Mouse (Mus musculus): ENCODE results near the gene Ddi2.

The Ddi2 gene

DNA sequence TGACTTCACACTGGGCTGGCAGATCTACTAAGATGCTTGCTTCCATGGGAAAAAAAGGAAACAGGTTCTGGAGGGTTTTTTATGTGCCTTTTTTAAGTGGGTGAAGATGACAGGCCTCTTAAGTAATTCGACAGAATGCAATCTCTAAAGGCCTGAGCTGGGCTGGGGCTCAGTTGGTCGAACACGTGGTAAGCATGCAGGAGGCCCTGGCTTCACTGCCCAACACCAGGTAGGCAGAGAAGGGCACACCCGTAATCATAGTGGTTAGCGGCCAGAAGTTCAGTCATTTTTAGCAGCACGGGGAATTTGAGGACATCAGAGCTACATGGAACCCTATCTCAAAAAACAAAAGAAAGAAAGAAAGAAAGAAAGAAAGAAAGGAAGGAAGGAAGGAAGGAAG, 68.7 kb downstream of the Ddi2 start:
- no peak for DNase-seq (ENCODE audit: low spot score)

DNA sequence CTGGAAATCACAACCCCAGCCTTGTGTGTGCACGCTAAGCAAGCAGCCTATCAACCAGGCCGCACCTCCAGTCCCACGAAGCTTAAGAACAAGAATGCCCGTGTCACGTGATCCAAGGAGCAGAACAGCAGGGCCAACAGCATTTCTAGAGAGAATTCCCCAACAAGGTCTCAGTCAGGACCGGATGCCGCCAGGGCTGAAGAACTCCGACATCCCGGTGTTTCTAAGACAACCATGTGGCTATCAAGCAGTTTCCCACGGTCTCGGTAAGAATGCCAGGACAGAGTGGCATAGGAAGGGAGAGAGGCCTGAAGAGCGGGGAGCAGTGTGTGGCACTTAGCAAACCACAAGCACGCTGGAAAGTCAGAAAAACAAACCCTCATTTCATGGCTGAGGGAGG, 69.4 kb downstream of the Ddi2 start:
- DNase-seq (ENCODE audit: low spot score): no peak

DNA sequence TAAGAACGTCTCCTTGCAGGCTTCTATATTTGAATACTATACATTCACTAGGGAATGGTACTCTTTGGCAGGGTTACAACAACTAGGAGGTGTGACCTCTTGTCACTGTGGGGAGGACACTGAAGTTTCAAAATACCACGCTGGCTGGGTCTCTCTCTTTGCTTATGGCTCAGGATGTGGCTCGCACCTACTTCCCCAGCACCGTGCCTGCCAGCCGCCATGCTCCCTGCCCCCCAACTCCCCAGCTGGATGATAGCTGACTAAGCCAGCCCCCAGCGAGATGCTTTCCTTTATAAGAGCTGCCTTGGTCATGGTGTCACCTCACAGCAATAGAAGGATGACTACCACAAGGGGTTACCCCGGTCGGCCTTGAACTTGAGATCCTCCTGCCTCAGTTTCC, 70.2 kb downstream of the Ddi2 start:
- no peak for DNase-seq (ENCODE audit: low spot score)

DNA sequence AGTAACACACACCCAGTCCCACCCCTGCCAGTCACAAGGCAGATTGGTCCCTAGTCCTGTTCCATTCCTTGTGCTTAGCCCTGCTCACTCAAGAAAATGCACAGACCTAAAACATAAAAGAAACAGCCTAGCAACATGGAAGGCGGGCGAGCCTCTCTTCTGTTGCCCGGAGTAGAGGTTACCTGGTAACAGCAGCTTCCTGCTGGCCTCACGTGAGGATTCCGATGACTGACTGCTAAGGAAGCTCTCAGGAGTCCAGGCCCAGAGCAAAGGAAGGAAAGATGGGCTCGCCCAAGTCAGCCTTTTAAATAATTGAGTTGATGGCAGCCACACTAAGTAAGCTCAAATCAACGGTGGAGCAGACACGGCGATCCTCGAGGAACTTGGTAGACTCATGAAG, 71.3 kb downstream of the Ddi2 start:
- no peak for DNase-seq (ENCODE audit: low spot score)

DNA sequence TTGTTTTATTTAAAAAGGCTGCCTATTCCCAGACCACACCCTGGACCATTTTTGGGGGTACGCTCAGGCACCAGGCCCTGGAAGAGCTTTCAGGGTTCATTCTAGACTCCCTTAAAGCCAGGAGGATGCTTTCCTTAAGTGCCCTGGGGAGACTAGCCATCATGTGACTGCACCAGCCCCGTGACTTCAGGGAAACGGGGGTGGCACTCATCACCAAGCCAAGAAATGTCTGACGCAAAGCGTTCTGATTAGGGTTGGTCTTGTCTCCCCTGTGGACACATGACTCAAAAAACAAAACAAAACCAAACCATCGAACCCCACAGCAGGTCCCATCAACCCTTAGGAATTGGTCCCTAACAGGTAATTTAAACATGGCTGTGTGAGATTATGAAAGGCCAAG, 71.9 kb downstream of the Ddi2 start:
- no peak for DNase-seq (ENCODE audit: low spot score)

DNA sequence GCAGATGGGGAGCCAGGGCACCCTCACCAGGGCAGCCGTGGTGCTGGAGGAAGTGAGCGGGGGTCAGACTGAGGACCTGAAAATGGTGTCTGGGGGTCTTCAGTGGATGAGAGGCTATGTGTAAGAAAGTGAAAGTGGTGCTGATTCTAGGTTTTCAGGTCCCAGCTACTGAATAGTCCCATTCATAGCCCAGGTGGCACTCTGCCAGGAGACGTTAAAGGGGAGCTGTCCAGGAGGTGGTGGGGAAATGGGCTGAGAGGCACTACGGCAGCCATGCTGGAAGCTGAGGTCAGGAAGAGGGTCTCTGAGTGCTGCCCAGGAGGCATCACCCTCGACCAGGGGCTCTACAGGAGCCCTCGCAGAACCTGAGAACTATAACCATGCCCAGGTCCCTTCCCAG, 74.0 kb downstream of the Ddi2 start:
- no peak for DNase-seq (ENCODE audit: low spot score)

DNA sequence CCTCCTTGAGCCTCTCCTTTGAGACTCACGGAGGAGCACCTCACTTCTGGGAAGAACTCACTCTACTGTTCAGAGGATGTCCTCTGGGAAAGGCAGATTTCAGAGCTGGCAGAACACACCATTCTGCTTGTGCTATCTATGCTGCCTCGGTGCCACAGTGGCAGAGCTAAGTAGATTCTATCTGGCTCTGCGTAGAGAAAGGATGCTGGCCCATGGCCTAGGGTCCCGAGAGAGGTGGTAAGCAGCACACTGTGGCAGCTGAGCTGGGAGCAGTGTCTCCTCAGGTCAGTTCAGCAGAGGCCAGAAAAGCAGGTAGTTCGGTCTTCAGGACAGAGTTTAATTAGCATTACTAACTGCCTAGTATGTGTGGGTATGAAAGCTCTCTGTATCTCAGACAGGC, 75.0 kb downstream of the Ddi2 start:
- DNase-seq (ENCODE audit: low spot score): no peak

DNA sequence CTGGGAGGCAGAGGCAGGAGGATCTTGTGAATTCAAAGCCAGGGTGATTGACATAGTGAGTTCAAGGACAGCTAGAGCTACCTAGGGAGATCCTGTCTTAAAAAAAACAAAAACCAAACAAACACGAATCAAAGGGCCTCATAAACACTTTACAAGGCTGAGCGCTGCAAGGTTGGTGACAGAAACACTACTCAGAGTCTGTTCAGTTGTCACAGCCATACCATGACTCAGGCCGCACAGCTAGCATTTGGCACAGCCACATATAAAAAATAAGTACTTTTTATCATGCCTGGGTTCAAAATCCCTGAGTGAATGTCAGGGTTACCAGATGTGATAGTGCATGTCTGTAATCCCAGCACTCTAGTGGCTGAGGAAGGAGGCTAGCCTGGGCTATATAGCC, 76.0 kb downstream of the Ddi2 start:
- no peak for DNase-seq (ENCODE audit: low spot score)

DNA sequence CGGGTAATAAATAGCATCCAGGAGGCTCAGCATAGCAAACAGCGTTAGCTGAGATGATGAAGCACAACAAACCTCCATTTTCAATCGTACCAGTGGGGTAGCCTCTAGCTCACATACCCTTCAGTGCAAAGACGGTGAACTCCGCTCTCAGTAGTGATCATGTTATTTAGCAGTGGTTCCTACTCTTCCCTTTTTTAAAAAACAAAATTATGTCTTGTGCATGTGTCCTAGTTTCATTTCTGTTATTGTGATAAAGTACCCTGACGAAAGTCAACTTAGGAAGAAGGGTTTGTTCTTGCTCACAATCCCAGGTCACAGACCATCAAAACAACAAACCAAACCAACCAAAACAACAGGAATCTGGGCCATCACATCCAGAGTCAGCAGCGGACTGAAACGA, 77.2 kb downstream of the Ddi2 start:
- DNase-seq (ENCODE audit: low spot score): no peak

DNA sequence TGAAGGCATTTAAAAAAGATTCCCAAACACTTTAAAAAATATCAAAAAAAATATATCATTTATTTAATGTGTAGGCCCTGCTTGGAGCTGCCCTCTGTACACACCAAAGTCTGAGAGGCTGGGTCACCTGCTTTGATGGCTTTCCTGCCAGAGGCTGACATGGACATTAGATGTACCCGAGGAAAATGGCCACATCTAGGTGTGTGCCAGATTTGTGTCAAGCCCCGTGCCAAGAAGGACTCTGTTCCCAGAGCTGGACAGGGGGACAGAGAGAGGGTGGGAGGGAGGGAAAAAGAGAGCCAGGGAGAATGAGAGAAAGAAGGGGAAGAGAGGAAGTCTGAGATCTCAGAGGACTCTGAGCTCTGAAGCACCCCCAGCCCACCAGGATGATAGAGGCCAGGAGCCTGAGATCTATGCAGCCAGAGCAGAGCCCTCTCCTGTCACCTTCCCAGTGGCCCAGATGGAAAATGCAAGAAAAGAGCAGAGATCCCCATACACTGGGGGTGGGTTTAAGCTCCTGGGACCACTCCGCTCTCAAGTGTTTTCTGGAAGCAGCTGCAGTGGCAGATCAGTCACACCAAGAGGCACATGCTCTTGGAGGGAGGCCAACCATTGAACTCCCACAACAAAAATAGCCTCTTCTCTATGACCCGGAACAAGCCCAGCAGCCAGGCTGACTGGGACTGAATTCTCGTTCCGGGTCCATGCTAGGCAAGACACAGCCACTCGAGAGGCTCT, 79.9 kb downstream of the Ddi2 start:
- DNase-seq (ENCODE audit: low spot score): peak; percentile 49

DNA sequence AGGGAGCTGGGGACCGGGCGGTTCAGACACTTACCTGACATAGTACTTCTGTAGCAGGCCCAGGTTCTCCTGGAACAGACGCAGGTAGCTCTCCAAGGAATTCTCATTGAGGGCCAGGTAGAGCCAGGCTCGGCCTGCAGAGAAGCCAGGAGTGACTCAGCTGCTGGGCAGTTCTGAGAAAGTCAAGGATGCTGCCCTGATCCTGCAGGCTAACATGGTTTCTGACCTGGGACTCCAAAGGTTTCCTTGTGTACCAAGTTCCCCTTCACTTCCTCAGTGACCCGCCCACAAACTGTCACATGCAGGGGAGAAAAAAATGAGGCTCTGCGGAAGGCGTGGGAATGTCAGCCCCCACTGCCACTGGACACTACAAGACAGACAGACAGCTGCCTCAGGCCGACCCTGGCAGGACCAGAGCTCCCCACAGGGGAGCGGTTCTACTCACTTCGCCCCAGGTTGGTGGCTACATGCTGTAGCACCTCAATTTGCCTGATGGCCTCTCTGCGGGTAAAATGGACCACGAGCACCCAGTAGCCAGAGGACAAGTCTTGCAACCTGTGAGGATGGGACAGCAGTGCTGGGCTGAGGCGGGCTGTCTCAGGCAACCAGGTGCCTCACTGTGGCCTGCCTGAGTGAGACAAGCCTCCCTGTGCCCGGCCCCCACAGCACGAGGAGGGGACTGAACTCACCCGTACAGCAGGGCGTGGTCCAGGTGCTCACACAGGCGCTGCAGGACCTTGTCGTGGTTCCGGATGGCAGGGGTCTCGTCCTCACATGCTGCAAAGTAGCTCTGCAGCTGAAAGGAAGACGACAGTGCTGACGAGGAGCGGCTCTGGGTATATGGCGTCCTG, 81.0 kb downstream of the Ddi2 start:
- no peak for DNase-seq (ENCODE audit: low spot score)

DNA sequence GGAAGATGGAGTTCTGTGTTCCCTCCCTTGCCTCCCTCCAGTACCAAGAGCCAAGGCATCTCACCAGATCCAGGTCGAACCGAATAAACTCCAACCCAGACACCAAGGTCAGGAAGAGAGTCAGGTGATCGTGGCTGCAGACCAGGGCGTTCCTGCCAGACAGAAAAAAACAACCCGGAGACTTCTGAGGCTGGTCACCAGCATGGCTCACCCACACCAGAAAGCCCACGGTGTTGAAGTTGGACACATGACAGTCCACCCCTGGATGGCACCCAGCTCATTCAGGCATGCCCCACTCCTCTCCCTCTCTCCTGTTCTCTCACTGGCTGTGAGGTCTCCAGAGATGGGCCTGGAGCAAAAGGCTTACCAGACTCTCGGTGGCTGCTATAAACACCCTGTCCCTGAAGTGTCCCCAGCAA, 81.9 kb downstream of the Ddi2 start:
- DNase-seq (ENCODE audit: low spot score): no peak

DNA sequence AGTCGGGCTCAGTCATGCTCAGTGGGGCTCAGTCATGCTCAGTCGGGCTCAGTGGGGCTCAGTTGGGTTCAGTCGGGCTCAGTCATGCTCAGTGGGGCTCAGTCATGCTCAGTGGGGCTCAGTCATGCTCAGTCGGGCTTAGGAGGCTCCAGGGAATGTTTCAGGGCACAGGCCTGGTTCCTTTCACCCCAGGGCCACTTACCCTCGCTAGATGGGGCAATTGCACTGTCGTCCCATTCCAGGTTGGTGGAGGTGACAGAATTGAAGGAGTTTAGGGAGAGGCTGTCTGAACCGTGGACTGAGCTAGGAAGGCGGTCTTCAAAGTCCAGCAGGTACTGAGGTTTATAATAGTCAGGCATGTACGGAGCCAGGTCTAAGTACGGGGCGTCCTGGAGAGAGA, 83.7 kb downstream of the Ddi2 start:
- no peak for DNase-seq (ENCODE audit: low spot score)

DNA sequence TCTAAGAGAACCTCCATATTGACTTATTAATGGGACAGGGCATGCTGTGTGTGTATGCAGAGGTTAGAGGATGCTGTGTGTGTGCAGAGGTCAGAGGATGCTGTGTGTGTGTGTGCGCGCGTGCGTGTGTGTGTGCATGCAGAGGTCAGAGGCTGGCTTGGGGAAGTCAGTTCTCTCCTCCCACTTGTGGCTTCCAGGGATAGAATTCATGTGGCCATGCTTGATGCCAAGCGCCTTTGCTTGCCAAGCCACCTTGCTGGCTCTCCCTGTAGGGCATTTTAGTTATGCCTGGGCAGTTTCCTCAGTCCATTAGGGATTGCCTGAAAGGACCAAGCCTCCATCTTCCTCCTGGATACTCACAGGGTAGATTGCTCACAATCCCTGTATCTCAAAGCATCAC, 86.5 kb downstream of the Ddi2 start:
- no peak for DNase-seq (ENCODE audit: low spot score)

DNA sequence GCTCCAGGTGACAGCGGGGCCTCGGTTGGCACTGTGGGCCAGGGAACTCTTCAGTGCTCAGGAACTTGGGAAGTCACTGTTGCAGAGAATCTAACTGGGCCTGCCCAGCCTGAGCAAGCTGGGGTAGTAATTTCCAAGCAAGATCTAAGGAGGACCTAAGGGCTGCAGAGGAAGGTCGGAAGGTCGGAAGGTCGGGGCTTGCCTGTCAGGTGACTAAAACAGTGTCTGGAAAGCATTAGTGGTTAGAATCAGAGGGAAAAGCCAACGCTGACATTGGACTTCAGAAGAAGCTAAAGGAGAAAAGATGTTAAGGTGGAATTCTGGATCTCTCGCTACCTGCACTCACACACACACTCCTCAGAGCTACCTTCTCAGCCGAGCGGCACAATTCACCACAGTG, 87.2 kb downstream of the Ddi2 start:
- no peak for DNase-seq (ENCODE audit: low spot score)

DNA sequence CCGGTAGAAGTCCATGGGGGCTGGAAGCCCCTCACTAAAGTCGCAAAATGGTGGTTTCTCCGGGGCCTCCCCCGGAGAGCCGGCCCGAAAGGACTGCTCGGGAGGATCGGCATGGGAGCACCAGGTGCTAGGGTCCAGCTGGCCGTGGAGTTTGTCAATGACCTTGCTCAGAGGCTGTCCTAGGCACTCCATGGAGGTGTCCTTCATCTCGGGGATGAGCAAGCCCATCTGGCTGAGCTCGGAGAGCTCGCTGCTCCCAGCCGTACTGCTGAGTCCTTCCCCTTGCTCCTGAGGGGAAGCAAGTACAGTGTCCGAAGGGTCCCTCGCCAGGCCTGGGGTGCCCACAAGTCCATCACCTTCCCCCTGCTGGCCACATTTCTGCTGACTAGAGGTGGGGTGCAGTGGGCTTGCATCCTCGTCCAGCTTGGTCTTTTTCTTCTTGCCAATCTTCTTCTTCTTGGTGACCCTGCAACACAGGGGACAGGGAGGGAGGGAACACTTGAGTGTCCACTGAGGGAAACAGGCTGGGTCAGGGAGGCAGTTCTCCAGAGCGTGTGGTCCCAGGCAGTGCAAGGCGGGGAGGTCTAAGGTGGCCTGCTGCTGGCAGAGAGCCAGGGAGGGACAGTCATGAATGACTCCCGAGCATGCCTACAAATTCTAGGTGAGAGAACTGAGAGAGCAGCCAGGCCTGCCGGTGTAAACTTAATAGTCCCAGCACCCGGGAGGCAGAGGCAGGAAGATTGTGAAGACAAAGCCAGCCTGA, 90.9 kb downstream of the Ddi2 start:
- DNase-seq (ENCODE audit: low spot score): no peak

DNA sequence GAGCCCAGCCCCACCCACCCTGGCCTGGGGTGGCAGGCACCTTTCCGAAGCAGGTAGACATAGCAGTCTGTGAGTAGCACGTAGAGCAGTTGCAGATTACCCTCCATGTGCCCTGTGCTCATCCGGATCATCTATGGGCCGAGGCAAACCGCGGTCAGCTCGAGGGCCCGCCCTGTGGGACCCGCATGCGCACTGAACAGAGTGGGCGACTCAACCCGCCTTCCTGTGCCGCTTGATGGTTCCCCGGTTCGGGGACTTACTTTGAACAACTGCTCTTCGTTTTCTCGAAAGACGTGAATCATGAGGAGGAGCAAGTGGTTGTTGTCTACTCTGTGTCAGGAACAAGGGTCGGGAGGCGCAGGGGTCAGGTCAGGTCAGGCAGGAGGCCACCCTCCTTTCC, 92.0 kb downstream of the Ddi2 start:
- no peak for DNase-seq (ENCODE audit: low spot score)

DNA sequence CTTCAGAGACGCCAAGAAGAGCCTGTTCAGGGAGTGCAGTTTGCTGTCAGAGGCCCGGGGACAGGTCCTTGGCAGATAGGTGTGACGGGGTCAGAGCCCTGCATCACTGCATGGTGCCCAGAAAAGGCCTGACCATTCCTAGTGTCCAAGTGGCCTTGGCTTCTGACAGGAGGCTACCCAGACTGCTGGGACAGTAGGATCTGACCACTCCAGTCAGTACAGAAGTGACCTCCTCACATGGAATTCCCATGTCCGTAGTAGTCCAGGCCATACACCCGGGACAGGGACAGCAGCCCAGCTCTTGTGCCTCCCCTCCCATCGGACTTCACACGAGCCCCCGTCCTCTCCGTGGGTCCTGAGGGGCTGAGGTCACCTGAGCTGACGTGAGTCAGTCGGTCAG, 93.2 kb downstream of the Ddi2 start:
- DNase-seq (ENCODE audit: low spot score): no peak

DNA sequence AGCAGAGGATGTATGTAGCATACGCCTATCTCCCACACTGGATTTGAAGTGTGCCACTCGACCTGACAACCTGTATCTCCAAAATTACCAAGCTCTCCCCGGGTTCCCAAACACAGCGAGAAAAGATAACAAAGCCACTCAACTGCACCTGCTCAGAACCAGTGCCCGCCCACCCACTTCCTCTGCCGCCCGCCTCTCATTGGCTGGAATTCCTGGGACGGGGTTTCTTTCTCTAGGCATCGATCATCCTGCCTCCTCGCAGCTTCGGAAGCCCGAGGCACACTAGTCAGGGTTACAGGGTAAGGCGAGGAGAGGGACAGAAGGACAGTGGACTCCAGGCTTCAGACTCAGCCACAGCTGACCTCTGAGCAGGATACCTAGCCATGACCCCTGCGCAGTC, 94.6 kb downstream of the Ddi2 start:
- DNase-seq (ENCODE audit: low spot score): no peak

Data from ovary, postnatal 14 days (tissue).